21 mouse cellular contexts compared by ENCODE assay signal in genomic region chr19:53805063-53805462, GRCm38 (mm10).
"Had no signal": no experiment of that assay in that cellular context is flagged by ENCODE, and none has a peak within 500 bp of the region (broad histone marks: within the 10 kb centered on the region; RNA-seq: fewer than 3 reads in every experiment).

No protein-coding gene starts in this region.

- DNase-seq: gastrocnemius, postnatal 14 days; gastrocnemius, postnatal 36 days; kidney, adult 11 months; kidney, adult 2 months; kidney, postnatal 10 days; kidney, postnatal 25 days; liver; liver, embryonic 13.5 days; liver, postnatal 0 days; lung, adult 2 months had no signal

- H3K4me2 ChIP-seq: heart, embryonic 11.5 days; hindbrain, embryonic 13.5 days; hindbrain, embryonic 15.5 days; limb, embryonic 12.5 days; liver, embryonic 11.5 days; liver, embryonic 13.5 days; liver, embryonic 15.5 days had no signal

- H3K9ac ChIP-seq: hindbrain, embryonic 13.5 days; hindbrain, embryonic 15.5 days; limb, embryonic 12.5 days; liver, embryonic 13.5 days; liver, embryonic 15.5 days; liver, postnatal 0 days had no signal

- H3K27me3 ChIP-seq: hindbrain, embryonic 13.5 days; hindbrain, embryonic 15.5 days; liver, embryonic 13.5 days; liver, embryonic 15.5 days had no signal

- H3K27ac ChIP-seq: hindbrain, embryonic 13.5 days; hindbrain, embryonic 15.5 days; hindbrain, postnatal 0 days; layer of hippocampus, adult 2 months; left cerebral cortex, adult 2 months; limb, embryonic 10.5 days; limb, embryonic 12.5 days; liver, embryonic 13.5 days; liver, embryonic 15.5 days had no signal

- H3K4me3 ChIP-seq: hindbrain, embryonic 13.5 days; hindbrain, embryonic 15.5 days; layer of hippocampus, adult 2 months; left cerebral cortex, adult 2 months; limb, embryonic 10.5 days; limb, embryonic 12.5 days; liver, embryonic 13.5 days; liver, embryonic 15.5 days had no signal

- H3K9me3 ChIP-seq: hindbrain, embryonic 13.5 days; hindbrain, embryonic 15.5 days; limb, embryonic 10.5 days; limb, embryonic 12.5 days; liver, embryonic 13.5 days; liver, embryonic 15.5 days had no signal

- H3K36me3 ChIP-seq: hindbrain, embryonic 13.5 days; hindbrain, embryonic 15.5 days; limb, embryonic 10.5 days; limb, embryonic 12.5 days; liver, embryonic 13.5 days; liver, embryonic 15.5 days had no signal

- ATAC-seq: hindbrain, postnatal 0 days; intestine, embryonic 16.5 days; liver, postnatal 0 days had no signal
